Mouse (Mus musculus) G1E (cell line): ENCODE data around the gene Rps7.

ENCODE experiments used
- CTCF ChIP-seq: IDR thresholded peaks from 2 replicates; pipeline ENCODE4 v1.5.1; 2012; ENCODE audit warnings: low read depth, low read length, inconsistent platforms, mixed read lengths
- GATA1 ChIP-seq: IDR thresholded peaks from 2 replicates; pipeline ENCODE4 v1.6.1; 2012; ENCODE audit warnings: borderline replicate concordance, low read length, inconsistent platforms, mixed read lengths
- GATA2 ChIP-seq: IDR thresholded peaks from 2 replicates; pipeline ENCODE4 v1.6.1; 2012; ENCODE audit warnings: low read depth, low read length, inconsistent platforms, borderline replicate concordance
- POLR2AphosphoS5 ChIP-seq: IDR thresholded peaks from 2 replicates; pipeline ENCODE4 v1.6.1; 2012; ENCODE audit warnings: low read depth, low read length, inconsistent platforms; ENCODE audit not compliant: insufficient replicate concordance
- TAL1 ChIP-seq: conservative IDR thresholded peaks from 2 replicates; pipeline ENCODE4 v1.6.1; 2012; ENCODE audit warnings: low read depth, low read length, inconsistent platforms, mixed read lengths

DNA sequence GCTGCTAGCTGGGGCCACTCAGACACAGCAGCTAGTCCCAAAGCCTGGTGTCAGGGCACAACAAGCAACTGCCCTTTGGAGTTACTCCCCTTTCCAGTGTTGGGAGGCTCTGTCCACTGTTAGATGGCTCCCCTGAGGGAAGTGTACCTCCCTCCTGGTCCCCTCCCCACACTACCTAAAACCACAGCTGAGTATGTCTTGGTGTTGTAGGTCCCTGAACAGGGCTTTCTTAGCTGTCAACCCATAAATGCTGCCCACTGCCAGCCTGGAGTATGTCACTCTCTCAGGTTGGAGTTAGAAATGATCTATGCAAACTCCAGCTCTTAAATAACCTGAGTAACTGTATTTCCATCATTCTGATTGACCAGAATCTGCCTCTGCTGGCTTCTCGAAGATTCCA, 13.1 kb downstream of the Rps7 start:
- TF ChIP-seq GATA2, result no peak
- no peak for TF ChIP-seq CTCF
- TF ChIP-seq POLR2AphosphoS5, result no peak
- TF ChIP-seq GATA1, result no peak
- TF ChIP-seq TAL1, result no peak
